In genomic region chr15:84566568-84567110, GRCm38 (mm10) we compare ENCODE assay signal across 14 mouse cellular contexts. TPM values are rescaled to one million over a fixed set of nuclear protein-coding genes. Genes with fewer than 3 reads are reported as not detected.
DNase-seq lines count a peak whose midpoint lies in the region; ATAC-seq and TF ChIP-seq lines count a peak whose summit lies in the region.
"Had no signal": no experiment of that assay in that cellular context is flagged by ENCODE, and none has a peak within 500 bp of the region (broad histone marks: within the 10 kb centered on the region; RNA-seq: fewer than 3 reads in every experiment).

No protein-coding gene starts in this region.

- H3K4me3 ChIP-seq in kidney, embryonic 15.5 days (replicated peaks): no peak overlapping the region
- no peak overlapping the region for H3K4me3 ChIP-seq in thymus, adult 2 months (ENCODE audit: control insufficient read depth, insufficient read depth, low read length)
- no peak overlapping the region for H3K4me3 ChIP-seq in limb, embryonic 10.5 days
- H3K4me3 ChIP-seq in forebrain, postnatal 0 days (ENCODE audit: low read depth, low read length): no peak overlapping the region
- H3K4me3 ChIP-seq: heart, adult 2 months; neural tube, embryonic 15.5 days had no signal

- H3K4me2 ChIP-seq in kidney, embryonic 15.5 days: peak overlapping the region; percentile 12; the same call in 1 of the 2 replicates
- H3K4me2 ChIP-seq in forebrain, postnatal 0 days (ENCODE audit: low read depth): no peak overlapping the region
- H3K4me2 ChIP-seq: neural tube, embryonic 15.5 days had no signal

- H3K36me3 ChIP-seq in kidney, embryonic 15.5 days: no peaks in the 10 kb centered on the region
- H3K36me3 ChIP-seq in thymus, adult 2 months (ENCODE audit: control insufficient read depth, insufficient read depth, low read length): no peaks in the 10 kb centered on the region
- H3K36me3 ChIP-seq in limb, embryonic 10.5 days: no peaks in the 10 kb centered on the region
- H3K36me3 ChIP-seq in forebrain, postnatal 0 days (ENCODE audit: insufficient read depth): no peaks in the 10 kb centered on the region
- H3K36me3 ChIP-seq: neural tube, embryonic 15.5 days had no signal

- no peak for TF ChIP-seq POLR2A in thymus, adult 2 months (IDR thresholded peaks at IDR 0.05; ENCODE audit: control insufficient read depth, extremely low read depth, insufficient read depth, low read length, poor library complexity)

- H3K9me3 ChIP-seq in kidney, embryonic 15.5 days (replicated peaks): no peaks in the 10 kb centered on the region
- no peaks in the 10 kb centered on the region; the same call in 1 of the 2 replicates for H3K9me3 ChIP-seq in limb, embryonic 10.5 days (replicated peaks)
- H3K9me3 ChIP-seq in forebrain, postnatal 0 days (ENCODE audit: low read length): no peaks in the 10 kb centered on the region
- H3K9me3 ChIP-seq: neural tube, embryonic 15.5 days had no signal

- no peak overlapping the region for H3K27ac ChIP-seq in kidney, embryonic 15.5 days
- peak overlapping the region; percentile 20; the same call in 1 of the 2 replicates for H3K27ac ChIP-seq in thymus, adult 2 months (ENCODE audit: control insufficient read depth, insufficient read depth, low read length)
- peak overlapping the region; percentile 66 for H3K27ac ChIP-seq in limb, embryonic 10.5 days
- H3K27ac ChIP-seq in forebrain, postnatal 0 days (ENCODE audit: low read depth, low read length): no peak overlapping the region
- H3K27ac ChIP-seq: heart, adult 2 months; liver, embryonic 14.5 days; neural tube, embryonic 15.5 days had no signal

- no peak for DNase-seq in kidney, postnatal 14 days
- no peak for DNase-seq in thymus, adult 2 months
- DNase-seq in thymus, postnatal 4 days: no peak
- no peak for DNase-seq in limb, embryonic 10.5 days (ENCODE audit: low spot score)
- DNase-seq in forebrain, postnatal 0 days: no peak
- no peak for DNase-seq in urinary bladder, postnatal 36 days (ENCODE audit: low spot score in 2 of 2)
- no peak for DNase-seq in neural tube, embryonic 10.5 days (ENCODE audit: extremely low spot score, low spot score)
- DNase-seq: adrenal gland, postnatal 10 days; cerebellum, postnatal 36 days; heart, adult 2 months; layer of hippocampus, postnatal 36 days had no signal

- H3K4me1 ChIP-seq in kidney, embryonic 15.5 days: no peaks in the 10 kb centered on the region
- H3K4me1 ChIP-seq in thymus, adult 2 months (replicated peaks; ENCODE audit: control insufficient read depth, insufficient read depth, low read length): no peaks in the 10 kb centered on the region
- peaks cover 15% of the 10 kb centered on the region for H3K4me1 ChIP-seq in limb, embryonic 10.5 days
- H3K4me1 ChIP-seq in forebrain, postnatal 0 days (ENCODE audit: insufficient read depth): no peaks in the 10 kb centered on the region
- H3K4me1 ChIP-seq: neural tube, embryonic 15.5 days had no signal

- H3K9ac ChIP-seq in kidney, embryonic 15.5 days: no peak overlapping the region
- no peak overlapping the region for H3K9ac ChIP-seq in forebrain, postnatal 0 days
- H3K9ac ChIP-seq: liver, embryonic 14.5 days; neural tube, embryonic 15.5 days had no signal

- no peak for TF ChIP-seq CTCF in thymus, adult 2 months (IDR thresholded peaks at IDR 0.05; ENCODE audit: borderline replicate concordance, control insufficient read depth, extremely low read depth, insufficient read depth, low read length, poor library complexity)
- no peak for TF ChIP-seq CTCF in forebrain, postnatal 0 days (IDR thresholded peaks at IDR 0.05; ENCODE audit: low read depth)

- ATAC-seq in kidney, embryonic 15.5 days (replicated peaks; ENCODE audit: low FRiP score): no peak
- ATAC-seq in forebrain, postnatal 0 days: no peak; the same call in 1 of the 2 replicates

- H3K27me3 ChIP-seq in kidney, embryonic 15.5 days: no peaks in the 10 kb centered on the region
- H3K27me3 ChIP-seq in thymus, adult 2 months (ENCODE audit: control insufficient read depth, insufficient read depth, low read length): no peaks in the 10 kb centered on the region
- H3K27me3 ChIP-seq in limb, embryonic 10.5 days (ENCODE audit: low read depth, poor library complexity, severe bottlenecking): no peaks in the 10 kb centered on the region
- no peaks in the 10 kb centered on the region for H3K27me3 ChIP-seq in forebrain, postnatal 0 days (ENCODE audit: insufficient read depth, low read length)
- H3K27me3 ChIP-seq: neural tube, embryonic 15.5 days had no signal

- WGBS in kidney, embryonic 15.5 days: 59% methylated on average over 17 of the region's 17 CpGs
- 88% methylated on average over 17 of the region's 17 CpGs for WGBS in thymus, adult 2 months
- WGBS in limb, embryonic 10.5 days: 68% methylated on average over 17 of the region's 17 CpGs
- WGBS in forebrain, postnatal 0 days: 45% methylated on average over 17 of the region's 17 CpGs

RNA-seq across cellular contexts. Expression of gene Rtl6, which starts 9.0 kb away (rescaled TPM):
- polyA plus RNA-seq in kidney, embryonic 15.5 days (2015; fragmentation: Nextera tagmentation; extraction: Ambion mirVana): 14.4 and 16.2 TPM in 2 replicates
- polyA plus RNA-seq in thymus, adult 2 months (2012; rRNA removed): 18.8 and 26.1 TPM in 2 replicates
- polyA plus RNA-seq in limb, embryonic 10.5 days (2016; fragmentation: Nextera tagmentation; extraction: Ambion mirVana): 18.7 and 27.1 TPM in 2 replicates
- 54.8 and 75.5 TPM in 2 replicates for total RNA-seq in forebrain, postnatal 0 days (2014; rRNA removed)
- polyA plus RNA-seq in forebrain, postnatal 0 days (2015; fragmentation: Nextera tagmentation; extraction: Ambion mirVana): 46.2 and 55.1 TPM in 2 replicates

Comparison
In these comparisons a context has a peak if more than half of its experiments do, and no peak if none do; other contexts are left out.
1. H3K27ac ChIP-seq: peak in thymus, adult 2 months (single experiment) and limb, embryonic 10.5 days (single experiment); none in kidney, embryonic 15.5 days (single experiment) and forebrain, postnatal 0 days (single experiment).